Mouse (Mus musculus) cerebellum, adult 2 months (tissue): ENCODE data around the gene Cd300c2.

Experiments used
- CTCF ChIP-seq: fragments of 200-500 bp; IDR thresholded peaks from 2 replicates; pipeline ENCODE4 v1.5.1; 2011; ENCODE audit warnings: low read depth, mild to moderate bottlenecking, control low read depth, low read length, moderate library complexity, borderline replicate concordance; ENCODE audit not compliant: insufficient read depth
- POLR2A ChIP-seq: fragments of 200-500 bp; IDR thresholded peaks from 2 replicates; pipeline ENCODE4 v1.6.1; 2011; ENCODE audit warnings: low read length, control low read depth, borderline replicate concordance; ENCODE audit not compliant: insufficient read depth

GRCm38 (mm10) chr11:115004070-115004469, 2.4 kb upstream of the Cd300c2 start:
- TF ChIP-seq CTCF, result no peak
- no peak for TF ChIP-seq POLR2A
